Mouse (Mus musculus) CH12.LX (cell line): ENCODE measurements around the gene Trp53bp2.

ENCODE experiments used
- CHD2 ChIP-seq: IDR thresholded peaks from 2 replicates; pipeline ENCODE4 v1.6.1; 2011; ENCODE audit warnings: low read length, improper control_type of control experiment
- CTCF ChIP-seq, 2 experiments: IDR thresholded peaks in 1 of 2; conservative IDR thresholded peaks in 1 of 2; 2 replicates each; pipeline ENCODE4 v1.5.1; 2011 to 2012; ENCODE audit warnings: low read depth in 2 of 2, low read length in 2 of 2, improper control_type of control experiment in 1 of 2, inconsistent platforms in 1 of 2, mild to moderate bottlenecking in 1 of 2, moderate library complexity in 1 of 2
- NELFE ChIP-seq: IDR thresholded peaks from 2 replicates; pipeline ENCODE4 v1.6.1; 2011; ENCODE audit warnings: low read depth, low read length, improper control_type of control experiment
- POLR2A ChIP-seq: IDR thresholded peaks from 2 replicates; pipeline ENCODE4 v1.6.1; 2011; ENCODE audit warnings: low read depth, mild to moderate bottlenecking, improper control_type of control experiment, low read length
- USF1 ChIP-seq: IDR thresholded peaks from 2 replicates; pipeline ENCODE4 v1.6.1; 2014; ENCODE audit warnings: low read depth, mild to moderate bottlenecking, inconsistent platforms, low read length, improper control_type of control experiment

DNA sequence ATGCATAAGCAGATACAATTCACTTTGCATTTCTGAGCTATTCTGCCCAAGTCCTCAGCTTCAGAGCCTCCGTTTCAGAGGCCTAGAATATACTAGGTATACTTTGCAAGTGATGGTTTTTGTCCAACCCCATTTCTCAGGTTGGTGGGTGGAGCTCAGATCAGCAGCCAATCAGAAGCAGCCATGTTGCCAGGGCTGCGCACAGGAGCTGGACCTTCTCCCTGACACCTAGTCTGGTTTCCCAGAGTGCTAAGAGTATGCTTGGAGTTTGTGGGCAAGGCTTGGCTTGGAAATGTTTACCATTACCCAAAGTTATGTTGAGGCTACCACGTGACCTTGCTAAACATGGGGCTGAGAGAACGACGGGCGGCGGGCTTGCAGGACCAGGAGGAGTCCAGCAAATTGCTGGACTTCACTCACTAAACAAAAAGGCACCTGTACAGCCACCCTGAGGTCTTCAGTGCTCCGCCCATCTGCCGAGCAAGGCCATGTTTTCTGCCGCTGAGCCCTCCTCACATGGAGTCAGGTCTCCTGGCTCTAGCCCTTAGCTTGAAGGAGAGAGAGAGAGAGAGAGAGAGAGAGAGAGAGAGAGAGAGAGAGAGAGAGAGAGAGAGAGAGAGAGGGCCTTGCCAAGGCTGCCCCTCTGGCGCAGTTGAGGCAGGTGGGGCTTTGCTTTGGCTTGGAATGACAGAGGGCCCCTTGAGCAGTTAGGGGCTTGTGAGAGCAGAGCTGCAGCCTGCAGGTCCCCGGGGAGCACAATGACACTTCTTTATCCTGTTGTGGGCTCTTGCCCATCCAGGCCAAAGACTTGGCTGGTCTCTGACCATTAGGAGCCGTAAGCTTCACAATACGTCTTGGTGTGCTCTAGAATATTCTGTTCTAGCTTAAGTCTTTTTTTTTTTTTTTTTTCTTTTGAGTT lies 74.3 kb downstream of the Trp53bp2 start:
- TF ChIP-seq CHD2 (no peak), POLR2A (no peak), USF1 (no peak), CTCF (conservative IDR thresholded peaks at IDR 0.05 in 1 of 2, IDR thresholded peaks at IDR 0.05 in 1 of 2; ENCODE audit: low read depth in 2 of 2, low read length in 2 of 2) (no peak), NELFE (no peak)
